Mouse (Mus musculus): Measurements from ENCODE around the gene Ankra2. TPM values are rescaled to one million over a fixed set of nuclear protein-coding genes. Genes with fewer than 3 reads are reported as not detected.
A peak's percentile ranks its signal among the peaks of the same experiment; 100 is the strongest.

Gene Ankra2
- polyA plus RNA-seq, 1 experiment: 4.7 TPM

- peaks cover 28% of the 10 kb centered on the region for H3K79me3 ChIP-seq (ENCODE audit: low read depth)
- no peak overlapping the region for H3K4me3 ChIP-seq (ENCODE audit: insufficient read depth, poor library complexity, severe bottlenecking)
- TF ChIP-seq CEBPB (IDR thresholded peaks at IDR 0.05; ENCODE audit: low read depth): no peak
- no peak for TF ChIP-seq USF1 (IDR thresholded peaks at IDR 0.05; ENCODE audit: low read depth)
- no peak for TF ChIP-seq MYOG (IDR thresholded peaks at IDR 0.05; ENCODE audit: control insufficient read depth, extremely low read depth, insufficient read length)
- TF ChIP-seq MYOD1 (IDR thresholded peaks at IDR 0.05; ENCODE audit: control insufficient read depth, insufficient read length, low read depth): no peak
- no peak for TF ChIP-seq FOSL1 (IDR thresholded peaks at IDR 0.05; ENCODE audit: insufficient read depth, low read length, poor library complexity, severe bottlenecking)
- TF ChIP-seq CTCF (IDR thresholded peaks at IDR 0.05; ENCODE audit: control insufficient read depth, insufficient read depth, insufficient read length): no peak
- no peak for TF ChIP-seq MAX (IDR thresholded peaks at IDR 0.05)
- H3ac ChIP-seq (ENCODE audit: control insufficient read depth, insufficient read length, low read depth): no peak overlapping the region
- peaks cover 30% of the 10 kb centered on the region for H3K79me2 ChIP-seq (ENCODE audit: control insufficient read depth, insufficient read depth)
- H3K27me3 ChIP-seq (ENCODE audit: control insufficient read depth, insufficient read depth, insufficient read length): no peaks in the 10 kb centered on the region
- H3K36me3 ChIP-seq (ENCODE audit: control insufficient read depth, insufficient read depth): peaks cover 51% of the 10 kb centered on the region
Measured at GRCm38 (mm10) chr13:98308004-98308403, 45.1 kb downstream of the Ankra2 start.

- Histone ChIP-seq H3K4me3 (ENCODE audit: insufficient read depth, poor library complexity, severe bottlenecking) (no peak overlapping the region), H3ac (ENCODE audit: control insufficient read depth, insufficient read length, low read depth) (no peak overlapping the region), H3K36me3 (ENCODE audit: control insufficient read depth, insufficient read depth) (peaks cover 58% of the 10 kb centered on the region), H3K79me3 (ENCODE audit: low read depth) (peaks cover 35% of the 10 kb centered on the region), H3K79me2 (ENCODE audit: control insufficient read depth, insufficient read depth) (peaks cover 37% of the 10 kb centered on the region), H3K27me3 (ENCODE audit: control insufficient read depth, insufficient read depth, insufficient read length) (no peaks in the 10 kb centered on the region)
- TF ChIP-seq MAX (IDR thresholded peaks at IDR 0.05): no peak
- no peak for TF ChIP-seq CEBPB (IDR thresholded peaks at IDR 0.05; ENCODE audit: low read depth)
- TF ChIP-seq CTCF (IDR thresholded peaks at IDR 0.05; ENCODE audit: control insufficient read depth, insufficient read depth, insufficient read length): no peak
- TF ChIP-seq FOSL1 (IDR thresholded peaks at IDR 0.05; ENCODE audit: insufficient read depth, low read length, poor library complexity, severe bottlenecking): no peak
- TF ChIP-seq USF1 (IDR thresholded peaks at IDR 0.05; ENCODE audit: low read depth): no peak
- no peak for TF ChIP-seq MYOG (IDR thresholded peaks at IDR 0.05; ENCODE audit: control insufficient read depth, extremely low read depth, insufficient read length)
- no peak for TF ChIP-seq MYOD1 (IDR thresholded peaks at IDR 0.05; ENCODE audit: control insufficient read depth, insufficient read length, low read depth)
Measured at GRCm38 (mm10) chr13:98308724-98309123, 45.9 kb downstream of the Ankra2 start.

- TF ChIP-seq CTCF (IDR thresholded peaks at IDR 0.05; ENCODE audit: control insufficient read depth, insufficient read depth, insufficient read length) (no peak), MAX (IDR thresholded peaks at IDR 0.05) (no peak), MYOD1 (IDR thresholded peaks at IDR 0.05; ENCODE audit: control insufficient read depth, insufficient read length, low read depth) (no peak), MYOG (IDR thresholded peaks at IDR 0.05; ENCODE audit: control insufficient read depth, extremely low read depth, insufficient read length) (no peak), CEBPB (IDR thresholded peaks at IDR 0.05; ENCODE audit: low read depth) (no peak), USF1 (IDR thresholded peaks at IDR 0.05; ENCODE audit: low read depth) (no peak), FOSL1 (IDR thresholded peaks at IDR 0.05; ENCODE audit: insufficient read depth, low read length, poor library complexity, severe bottlenecking) (no peak)
- H3ac ChIP-seq (ENCODE audit: control insufficient read depth, insufficient read length, low read depth): no peak overlapping the region
- peaks cover 81% of the 10 kb centered on the region for H3K36me3 ChIP-seq (ENCODE audit: control insufficient read depth, insufficient read depth)
- H3K79me2 ChIP-seq (ENCODE audit: control insufficient read depth, insufficient read depth): peaks cover 66% of the 10 kb centered on the region
- no peak overlapping the region for H3K4me3 ChIP-seq (ENCODE audit: insufficient read depth, poor library complexity, severe bottlenecking)
- H3K79me3 ChIP-seq (ENCODE audit: low read depth): peaks cover 64% of the 10 kb centered on the region
- no peaks in the 10 kb centered on the region for H3K27me3 ChIP-seq (ENCODE audit: control insufficient read depth, insufficient read depth, insufficient read length)
Measured at GRCm38 (mm10) chr13:98311597-98311996, 48.7 kb downstream of the Ankra2 start.

GRCm38 (mm10) chr13:98313631-98314030, 50.8 kb downstream of the Ankra2 start:
- Histone ChIP-seq H3K4me3 (ENCODE audit: insufficient read depth, poor library complexity, severe bottlenecking) (no peak overlapping the region), H3K79me3 (ENCODE audit: low read depth) (peaks cover 63% of the 10 kb centered on the region), H3ac (ENCODE audit: control insufficient read depth, insufficient read length, low read depth) (no peak overlapping the region), H3K27me3 (ENCODE audit: control insufficient read depth, insufficient read depth, insufficient read length) (no peaks in the 10 kb centered on the region), H3K36me3 (ENCODE audit: control insufficient read depth, insufficient read depth) (peaks cover 72% of the 10 kb centered on the region), H3K79me2 (ENCODE audit: control insufficient read depth, insufficient read depth) (peaks cover 72% of the 10 kb centered on the region)
- no peak for TF ChIP-seq CTCF (IDR thresholded peaks at IDR 0.05; ENCODE audit: control insufficient read depth, insufficient read depth, insufficient read length)
- no peak for TF ChIP-seq USF1 (IDR thresholded peaks at IDR 0.05; ENCODE audit: low read depth)
- no peak for TF ChIP-seq CEBPB (IDR thresholded peaks at IDR 0.05; ENCODE audit: low read depth)
- TF ChIP-seq MYOG (IDR thresholded peaks at IDR 0.05; ENCODE audit: control insufficient read depth, extremely low read depth, insufficient read length): no peak
- no peak for TF ChIP-seq MYOD1 (IDR thresholded peaks at IDR 0.05; ENCODE audit: control insufficient read depth, insufficient read length, low read depth)
- no peak for TF ChIP-seq FOSL1 (IDR thresholded peaks at IDR 0.05; ENCODE audit: insufficient read depth, low read length, poor library complexity, severe bottlenecking)
- TF ChIP-seq MAX (IDR thresholded peaks at IDR 0.05): no peak

- Histone ChIP-seq H3K79me3 (ENCODE audit: low read depth) (peaks cover 63% of the 10 kb centered on the region), H3K27me3 (ENCODE audit: control insufficient read depth, insufficient read depth, insufficient read length) (no peaks in the 10 kb centered on the region), H3K36me3 (ENCODE audit: control insufficient read depth, insufficient read depth) (peaks cover 59% of the 10 kb centered on the region), H3K4me3 (ENCODE audit: insufficient read depth, poor library complexity, severe bottlenecking) (no peak overlapping the region), H3ac (ENCODE audit: control insufficient read depth, insufficient read length, low read depth) (no peak overlapping the region), H3K79me2 (ENCODE audit: control insufficient read depth, insufficient read depth) (peaks cover 71% of the 10 kb centered on the region)
- no peak for TF ChIP-seq MAX (IDR thresholded peaks at IDR 0.05)
- TF ChIP-seq CEBPB (IDR thresholded peaks at IDR 0.05; ENCODE audit: low read depth): no peak
- TF ChIP-seq FOSL1 (IDR thresholded peaks at IDR 0.05; ENCODE audit: insufficient read depth, low read length, poor library complexity, severe bottlenecking): no peak
- no peak for TF ChIP-seq USF1 (IDR thresholded peaks at IDR 0.05; ENCODE audit: low read depth)
- TF ChIP-seq CTCF (IDR thresholded peaks at IDR 0.05; ENCODE audit: control insufficient read depth, insufficient read depth, insufficient read length): no peak
- TF ChIP-seq MYOG (IDR thresholded peaks at IDR 0.05; ENCODE audit: control insufficient read depth, extremely low read depth, insufficient read length): no peak
- no peak for TF ChIP-seq MYOD1 (IDR thresholded peaks at IDR 0.05; ENCODE audit: control insufficient read depth, insufficient read length, low read depth)
Measured at GRCm38 (mm10) chr13:98315124-98315523, 52.2 kb downstream of the Ankra2 start.

GRCm38 (mm10) chr13:98316140-98316479, 53.2 kb downstream of the Ankra2 start:
- peaks cover 61% of the 10 kb centered on the region for H3K79me2 ChIP-seq (ENCODE audit: control insufficient read depth, insufficient read depth)
- peak overlapping the region; percentile 97 for H3ac ChIP-seq (ENCODE audit: control insufficient read depth, insufficient read length, low read depth)
- H3K36me3 ChIP-seq (ENCODE audit: control insufficient read depth, insufficient read depth): peaks cover 49% of the 10 kb centered on the region
- no peaks in the 10 kb centered on the region for H3K27me3 ChIP-seq (ENCODE audit: control insufficient read depth, insufficient read depth, insufficient read length)
- TF ChIP-seq MAX (IDR thresholded peaks at IDR 0.05): no peak
- peaks cover 55% of the 10 kb centered on the region for H3K79me3 ChIP-seq (ENCODE audit: low read depth)
- peak overlapping the region; percentile 92 for H3K4me3 ChIP-seq (ENCODE audit: insufficient read depth, poor library complexity, severe bottlenecking)
